Mouse (Mus musculus): ENCODE measurements around the gene Cdk5rap1.

GRCm38 (mm10) chr2:154410355-154410754 is 37.5 kb upstream of the Cdk5rap1 start:
- TF ChIP-seq CTCF (IDR thresholded peaks at IDR 0.05; ENCODE audit: insufficient read depth, low read depth, low read length) (no peak), POLR2A (IDR thresholded peaks at IDR 0.05; ENCODE audit: insufficient read depth, low read depth, low read length) (no peak)

Data from olfactory bulb, adult 2 months (tissue).